Mouse (Mus musculus) heart, embryonic 15.5 days (tissue): ENCODE measurements around the gene Mospd2. TPM values are rescaled to one million over a fixed set of nuclear protein-coding genes. Genes with fewer than 3 reads are reported as not detected.

ENCODE experiments used
- ATAC-seq: fragments of 200-750 bp; cut with Nextera tagmentation; replicated peaks from 2 replicates; pipeline ENCODE4 v1.8.0; 2017; ENCODE audit warnings: low read depth, moderate TSS enrichment; ENCODE audit not compliant: insufficient number of reproducible peaks, insufficient read depth, low FRiP score
- H3K27ac ChIP-seq: fragments of 300-500 bp; sonication (generic); 2 replicates; pipeline ENCODE4 v1.5.1; 2015; ENCODE audit warnings: mild to moderate bottlenecking, inconsistent platforms
- H3K27me3 ChIP-seq: fragments of 300-500 bp; sonication (generic); 2 replicates; pipeline ENCODE4 v1.6.1; 2015; ENCODE audit warnings: inconsistent platforms
- H3K36me3 ChIP-seq: fragments of 300-500 bp; sonication (generic); 2 replicates; pipeline ENCODE4 v1.6.1; 2015; ENCODE audit warnings: mild to moderate bottlenecking, inconsistent platforms
- H3K4me1 ChIP-seq: fragments of 300-500 bp; sonication (generic); replicated peaks from 2 replicates; pipeline ENCODE4 v1.6.1; 2015; ENCODE audit warnings: inconsistent platforms
- H3K4me2 ChIP-seq: fragments of 300-500 bp; sonication (generic); 2 replicates; pipeline ENCODE4 v1.6.1; 2015; ENCODE audit warnings: inconsistent platforms, mild to moderate bottlenecking, moderate library complexity
- H3K4me3 ChIP-seq: fragments of 300-500 bp; sonication (generic); 2 replicates; pipeline ENCODE4 v1.5.1; 2015; ENCODE audit warnings: mild to moderate bottlenecking, inconsistent platforms
- H3K9ac ChIP-seq: fragments of 300-500 bp; sonication (generic); 2 replicates; pipeline ENCODE4 v1.6.1; 2015; ENCODE audit warnings: mild to moderate bottlenecking, inconsistent platforms
- H3K9me3 ChIP-seq: fragments of 300-500 bp; sonication (generic); replicated peaks from 2 replicates; pipeline ENCODE4 v1.6.1; 2016; ENCODE audit warnings: inconsistent platforms
- WGBS: fragments of 180-500 bp; shearing (Covaris S2); methylation state at CpG from one replicate; pipeline ENCODE4 v1.1.7; 2015; ENCODE audit warnings: mixed read lengths; 5-methylcytosine and 5-hydroxymethylcytosine counted together
- polyA plus RNA-seq: library from polyadenylated mRNA; unstranded; fragments of >200 nt; fragmentation: Nextera tagmentation; extraction: Ambion mirVana; gene quantifications from 2 replicates; pipeline ENCODE4 v1.2.1, GENCODE M21; 2015

Gene Mospd2
- polyA plus RNA-seq, 1 experiment from 2014 or later: 8.6 TPM

- ATAC-seq: no peak
- Histone ChIP-seq H3K4me2 (no peak overlapping the region), H3K9me3 (no peaks in the 10 kb centered on the region), H3K9ac (no peak overlapping the region), H3K4me3 (no peak overlapping the region), H3K27ac (no peak overlapping the region), H3K27me3 (no peaks in the 10 kb centered on the region), H3K36me3 (no peaks in the 10 kb centered on the region), H3K4me1 (no peaks in the 10 kb centered on the region)
- 63% methylated on average over 4 of the region's 4 CpGs for WGBS
Measured at GRCm38 (mm10) chrX:164912186-164912585, 68.0 kb downstream of the Mospd2 start.

- Histone ChIP-seq H3K27ac (no peak overlapping the region), H3K4me3 (no peak overlapping the region), H3K9ac (no peak overlapping the region), H3K4me1 (no peaks in the 10 kb centered on the region), H3K27me3 (no peaks in the 10 kb centered on the region), H3K9me3 (no peaks in the 10 kb centered on the region), H3K4me2 (no peak overlapping the region), H3K36me3 (no peaks in the 10 kb centered on the region)
- 59% methylated on average over 2 of the region's 2 CpGs for WGBS
- ATAC-seq: no peak
Measured at GRCm38 (mm10) chrX:164901847-164902246, 78.3 kb downstream of the Mospd2 start.

- Histone ChIP-seq H3K9ac (no peak overlapping the region), H3K4me1 (no peaks in the 10 kb centered on the region), H3K36me3 (no peaks in the 10 kb centered on the region), H3K4me3 (no peak overlapping the region), H3K27ac (no peak overlapping the region), H3K4me2 (no peak overlapping the region), H3K9me3 (no peaks in the 10 kb centered on the region), H3K27me3 (no peaks in the 10 kb centered on the region)
- WGBS: 37% methylated on average over 2 of the region's 2 CpGs
- no peak for ATAC-seq
Measured at GRCm38 (mm10) chrX:164899805-164900204, 80.4 kb downstream of the Mospd2 start.

GRCm38 (mm10) chrX:164886260-164886659 is 93.9 kb downstream of the Mospd2 start:
- no peak for ATAC-seq
- no peak overlapping the region for H3K4me3 ChIP-seq

More at GRCm38 (mm10) chrX:164886260-164886659, 93.9 kb downstream of the Mospd2 start:
- Histone ChIP-seq H3K9ac (no peak overlapping the region), H3K36me3 (no peaks in the 10 kb centered on the region), H3K27ac (no peak overlapping the region), H3K27me3 (no peaks in the 10 kb centered on the region), H3K4me2 (no peak overlapping the region), H3K4me1 (no peaks in the 10 kb centered on the region), H3K9me3 (no peaks in the 10 kb centered on the region)
- 62% methylated on average over 1 of the region's 1 CpGs for WGBS

Other genes starting within 250 kb of the Mospd2 start
- gene Fancb, start 217 bp upstream of the Mospd2 start, polyA plus RNA-seq: 5.4 and 6.0 TPM in 2 replicates
- gene Gm17604, start 24.5 kb upstream of the Mospd2 start, polyA plus RNA-seq: not detected in 2 replicates